Mouse (Mus musculus) neural tube, embryonic 13.5 days (tissue): Measurements from ENCODE around the gene Best2. TPM values are rescaled to one million over a fixed set of nuclear protein-coding genes. Genes with fewer than 3 reads are reported as not detected.

Experiments used
- ATAC-seq: fragments of 200-750 bp; cut with Nextera tagmentation; 2 replicates; pipeline ENCODE4 v1.8.0; 2017; ENCODE audit warnings: low read depth, mild to moderate bottlenecking, moderate TSS enrichment, moderate library complexity
- H3K27ac ChIP-seq: fragments of 300-500 bp; sonication (generic); replicated peaks from 2 replicates; pipeline ENCODE4 v1.5.1; 2015; ENCODE audit warnings: moderate library complexity, mild to moderate bottlenecking, inconsistent platforms
- H3K27me3 ChIP-seq: fragments of 300-500 bp; sonication (generic); 2 replicates; pipeline ENCODE4 v1.6.1; 2015; ENCODE audit warnings: mild to moderate bottlenecking, inconsistent platforms
- H3K36me3 ChIP-seq: fragments of 300-500 bp; sonication (generic); 2 replicates; pipeline ENCODE4 v1.6.1; 2015; ENCODE audit warnings: mild to moderate bottlenecking, inconsistent platforms
- H3K4me1 ChIP-seq: fragments of 300-500 bp; sonication (generic); replicated peaks from 2 replicates; pipeline ENCODE4 v1.6.1; 2015; ENCODE audit warnings: inconsistent platforms
- H3K4me2 ChIP-seq: fragments of 300-500 bp; sonication (generic); 2 replicates; pipeline ENCODE4 v1.6.1; 2015; ENCODE audit warnings: inconsistent platforms, mild to moderate bottlenecking, moderate library complexity
- H3K4me3 ChIP-seq: fragments of 300-500 bp; sonication (generic); 2 replicates; pipeline ENCODE4 v1.5.1; 2015; ENCODE audit warnings: mild to moderate bottlenecking, inconsistent platforms
- H3K9ac ChIP-seq: fragments of 300-500 bp; sonication (generic); 2 replicates; pipeline ENCODE4 v1.6.1; 2015; ENCODE audit warnings: moderate library complexity, mild to moderate bottlenecking, inconsistent platforms
- H3K9me3 ChIP-seq: fragments of 300-500 bp; sonication (generic); 2 replicates; pipeline ENCODE4 v1.6.1; 2016; ENCODE audit warnings: inconsistent platforms
- WGBS: fragments of 180-500 bp; shearing (Covaris S2); methylation state at CpG from one replicate; pipeline ENCODE4 v1.1.7; 2015; 5-methylcytosine and 5-hydroxymethylcytosine counted together
- polyA plus RNA-seq: library from polyadenylated mRNA; unstranded; fragments of >200 nt; fragmentation: Nextera tagmentation; extraction: Ambion mirVana; gene quantifications from 2 replicates; pipeline ENCODE4 v1.2.1, GENCODE M21; 2015

Best2 gene
- polyA plus RNA-seq, 1 experiment from 2014 or later, result not detected

GRCm38 (mm10) chr8:85034764-85035163, 20.4 kb upstream of the Best2 start:
- H3K9ac ChIP-seq, result peak overlapping the region; percentile 77

GRCm38 (mm10) chr8:85033867-85034266, 19.5 kb upstream of the Best2 start:
- Histone ChIP-seq H3K4me2 (no peak overlapping the region), H3K9me3 (no peaks in the 10 kb centered on the region), H3K9ac (no peak overlapping the region), H3K4me3 (no peak overlapping the region), H3K4me1 (peaks cover 28% of the 10 kb centered on the region), H3K27me3 (no peaks in the 10 kb centered on the region), H3K36me3 (peaks cover 37% of the 10 kb centered on the region), H3K27ac (no peak overlapping the region)
- ATAC-seq, result no peak
- WGBS, result 61% methylated on average over 1 of the region's 1 CpGs

More at GRCm38 (mm10) chr8:85034764-85035163, 20.4 kb upstream of the Best2 start:
- ATAC-seq, result no peak
- 4% methylated on average over 13 of the region's 13 CpGs for WGBS
- H3K36me3 ChIP-seq, result peaks cover 32% of the 10 kb centered on the region
- H3K9me3 ChIP-seq, result no peaks in the 10 kb centered on the region
- H3K4me2 ChIP-seq, result peak overlapping the region; percentile 99
- no peak overlapping the region for H3K27ac ChIP-seq
- H3K4me3 ChIP-seq, result peak overlapping the region; percentile 76
- H3K4me1 ChIP-seq, result peaks cover 29% of the 10 kb centered on the region
- H3K27me3 ChIP-seq, result no peaks in the 10 kb centered on the region

GRCm38 (mm10) chr8:85032622-85033311, 18.4 kb upstream of the Best2 start:
- no peaks in the 10 kb centered on the region for H3K9me3 ChIP-seq
- no peak overlapping the region for H3K4me3 ChIP-seq
- H3K36me3 ChIP-seq, result peaks cover 37% of the 10 kb centered on the region
- ATAC-seq, result no peak
- 90% methylated on average over 4 of the region's 4 CpGs for whole genome bisulfite sequencing
- no peak overlapping the region for H3K4me2 ChIP-seq
- peaks cover 30% of the 10 kb centered on the region for H3K4me1 ChIP-seq
- H3K9ac ChIP-seq, result no peak overlapping the region
- no peaks in the 10 kb centered on the region for H3K27me3 ChIP-seq
- no peak overlapping the region for H3K27ac ChIP-seq

GRCm38 (mm10) chr8:85029271-85029670, 14.9 kb upstream of the Best2 start:
- whole genome bisulfite sequencing, result 94% methylated on average over 14 of the region's 14 CpGs
- H3K4me3 ChIP-seq, result no peak overlapping the region; the same call in 1 of the 2 replicates
- H3K27ac ChIP-seq, result no peak overlapping the region
- peak overlapping the region; percentile 96 for H3K4me2 ChIP-seq
- H3K27me3 ChIP-seq, result no peaks in the 10 kb centered on the region
- H3K36me3 ChIP-seq, result peaks cover 37% of the 10 kb centered on the region
- peak overlapping the region; percentile 99; the same call in 1 of the 2 replicates for H3K9ac ChIP-seq
- peaks cover 35% of the 10 kb centered on the region for H3K4me1 ChIP-seq
- no peaks in the 10 kb centered on the region for H3K9me3 ChIP-seq
- ATAC-seq, result no peak

- peaks cover 46% of the 10 kb centered on the region for H3K36me3 ChIP-seq
- peak overlapping the region; percentile 96 for H3K4me2 ChIP-seq
- no peaks in the 10 kb centered on the region for H3K27me3 ChIP-seq
- WGBS, result 25% methylated on average over 2 of the region's 2 CpGs
- peaks cover 43% of the 10 kb centered on the region for H3K4me1 ChIP-seq
- peak overlapping the region; percentile 86 for H3K4me3 ChIP-seq
- 0 out of 2 replicates have a peak overlapping the region, but pooled peaks have one; percentile 7 for H3K27ac ChIP-seq
- peak overlapping the region; percentile 99 for H3K9ac ChIP-seq
- no peaks in the 10 kb centered on the region for H3K9me3 ChIP-seq
- no peak for ATAC-seq
These were observed 13.6 kb upstream of the Best2 start for GRCm38 (mm10) chr8:85027922-85028321.

- Histone ChIP-seq H3K4me2 (peak overlapping the region; percentile 96), H3K4me3 (peak overlapping the region; percentile 86), H3K9me3 (no peaks in the 10 kb centered on the region), H3K27ac (peak overlapping the region; percentile 93), H3K36me3 (peaks cover 46% of the 10 kb centered on the region), H3K4me1 (peaks cover 43% of the 10 kb centered on the region), H3K27me3 (no peaks in the 10 kb centered on the region), H3K9ac (peak overlapping the region; percentile 99)
- ATAC-seq, result no peak
- under 1% methylated on average over 13 of the region's 13 CpGs for WGBS
These were observed 13.2 kb upstream of the Best2 start for GRCm38 (mm10) chr8:85027516-85027855.

GRCm38 (mm10) chr8:85026670-85027515, 12.6 kb upstream of the Best2 start, which contains the start of gene Trir:
TSS of gene Trir (plus strand) at chr8:85026823.
- Histone ChIP-seq H3K27me3 (no peaks in the 10 kb centered on the region), H3K27ac (peak within 1 kb of the TSS; percentile 93), H3K4me1 (peaks cover 43% of the 10 kb centered on the region), H3K36me3 (peaks cover 46% of the 10 kb centered on the region), H3K9ac (peak within 1 kb of the TSS; percentile 99), H3K4me2 (peak within 1 kb of the TSS; percentile 96), H3K4me3 (peak within 1 kb of the TSS; percentile 86), H3K9me3 (no peaks in the 10 kb centered on the region)
- ATAC-seq, result peak; percentile 69
- WGBS, result under 1% methylated on average over 75 of the region's 75 CpGs

- H3K27me3 ChIP-seq, result no peaks in the 10 kb centered on the region
- H3K9ac ChIP-seq, result peak within 1 kb of the TSS; percentile 89
- peaks cover 43% of the 10 kb centered on the region for H3K4me1 ChIP-seq
- peak within 1 kb of the TSS; percentile 93 for H3K27ac ChIP-seq
- no peaks in the 10 kb centered on the region for H3K9me3 ChIP-seq
- peak within 1 kb of the TSS; percentile 86 for H3K4me3 ChIP-seq
- WGBS, result 6% methylated on average over 30 of the region's 30 CpGs
- H3K4me2 ChIP-seq, result peak within 1 kb of the TSS; percentile 96
- H3K36me3 ChIP-seq, result peaks cover 48% of the 10 kb centered on the region
- ATAC-seq, result peak; percentile 87
These were observed 11.0 kb upstream of the Best2 start, which contains the start of gene Asna1 for GRCm38 (mm10) chr8:85025098-85025932. TSS of gene Asna1 (minus strand) at chr8:85025281.

GRCm38 (mm10) chr8:85023846-85024245, 9.5 kb upstream of the Best2 start:
- no peak for ATAC-seq
- Histone ChIP-seq H3K9me3 (no peaks in the 10 kb centered on the region), H3K36me3 (peaks cover 52% of the 10 kb centered on the region), H3K9ac (no peak overlapping the region), H3K4me1 (peaks cover 38% of the 10 kb centered on the region), H3K27me3 (no peaks in the 10 kb centered on the region), H3K27ac (no peak overlapping the region), H3K4me3 (peak overlapping the region; percentile 86; the same call in 1 of the 2 replicates), H3K4me2 (peak overlapping the region; percentile 96)
- WGBS, result 98% methylated on average over 3 of the region's 3 CpGs

- H3K9ac ChIP-seq, result no peak overlapping the region
- H3K4me1 ChIP-seq, result peaks cover 24% of the 10 kb centered on the region
- H3K27me3 ChIP-seq, result no peaks in the 10 kb centered on the region
- ATAC-seq, result no peak
- H3K4me3 ChIP-seq, result no peak overlapping the region
- H3K27ac ChIP-seq, result no peak overlapping the region
- H3K4me2 ChIP-seq, result no peak overlapping the region
- H3K36me3 ChIP-seq, result peaks cover 74% of the 10 kb centered on the region
- no peaks in the 10 kb centered on the region for H3K9me3 ChIP-seq
- WGBS, result 95% methylated on average over 3 of the region's 3 CpGs
These were observed 7.3 kb upstream of the Best2 start for GRCm38 (mm10) chr8:85021514-85022055.

GRCm38 (mm10) chr8:85017209-85017608, 2.9 kb upstream of the Best2 start:
- Histone ChIP-seq H3K27me3 (peaks cover 29% of the 10 kb centered on the region), H3K4me2 (no peak overlapping the region), H3K27ac (no peak overlapping the region), H3K4me1 (peaks cover 6% of the 10 kb centered on the region; the same call in 1 of the 2 replicates), H3K4me3 (no peak overlapping the region), H3K9ac (no peak overlapping the region), H3K9me3 (no peaks in the 10 kb centered on the region), H3K36me3 (peaks cover 56% of the 10 kb centered on the region)
- no peak for ATAC-seq
- 66% methylated on average over 5 of the region's 5 CpGs for WGBS
